Mouse (Mus musculus) intestine, embryonic 14.5 days (tissue): ENCODE results near the gene Ogfod2. TPM values are rescaled to one million over a fixed set of nuclear protein-coding genes. Genes with fewer than 3 reads are reported as not detected.

Source experiments
- ATAC-seq: fragments of 200-750 bp; cut with Nextera tagmentation; replicated peaks from 2 replicates; pipeline ENCODE4 v1.8.0; 2017; ENCODE audit warnings: low read depth, moderate number of reproducible peaks, moderate TSS enrichment, moderate library complexity; ENCODE audit not compliant: low FRiP score, low TSS enrichment
- DNase-seq: peaks from one replicate; pipeline ENCODE4 v3.0.0-alpha.2; 2018; ENCODE audit warnings: low spot score
- H3K27ac ChIP-seq: fragments of 300-500 bp; sonication (generic); 2 replicates; pipeline ENCODE4 v1.5.1; 2014; ENCODE audit warnings: low read depth, mild to moderate bottlenecking, control low read depth
- H3K27me3 ChIP-seq: fragments of 300-500 bp; sonication (generic); replicated peaks from 2 replicates; pipeline ENCODE4 v1.6.1; 2014; ENCODE audit warnings: low read length, control low read depth; ENCODE audit not compliant: control insufficient read depth, insufficient read depth
- H3K36me3 ChIP-seq: fragments of 300-500 bp; sonication (generic); 2 replicates; pipeline ENCODE4 v1.6.1; 2014; ENCODE audit warnings: low read length, control low read depth; ENCODE audit not compliant: control insufficient read depth, insufficient read depth
- H3K4me1 ChIP-seq: fragments of 300-500 bp; sonication (generic); replicated peaks from 2 replicates; pipeline ENCODE4 v1.6.1; 2014; ENCODE audit warnings: low read length, control low read depth, mixed read lengths; ENCODE audit not compliant: control insufficient read depth, insufficient read depth
- H3K4me2 ChIP-seq: fragments of 300-500 bp; sonication (generic); 2 replicates; pipeline ENCODE4 v1.6.1; 2014; ENCODE audit warnings: low read length
- H3K4me3 ChIP-seq: fragments of 300-500 bp; sonication (generic); 2 replicates; pipeline ENCODE4 v1.5.1; 2014; ENCODE audit warnings: low read depth, low read length, control low read depth, mixed read lengths
- H3K9ac ChIP-seq: fragments of 300-500 bp; sonication (generic); 2 replicates; pipeline ENCODE4 v1.6.1; 2014; ENCODE audit warnings: mild to moderate bottlenecking, low read length
- H3K9me3 ChIP-seq: fragments of 300-500 bp; sonication (generic); 2 replicates; pipeline ENCODE4 v1.6.1; 2016; ENCODE audit warnings: low read length, control low read depth; ENCODE audit not compliant: control insufficient read depth
- WGBS: fragments of 180-500 bp; shearing (Covaris S2); extraction: QIAGEN DNeasy Blood & Tissue Kit; methylation state at CpG from one replicate; pipeline ENCODE4 v1.1.7; 2014; 5-methylcytosine and 5-hydroxymethylcytosine counted together
- polyA plus RNA-seq: library from polyadenylated mRNA; unstranded; fragments of >200 nt; fragmentation: Nextera tagmentation; extraction: Ambion mirVana; gene quantifications from 2 replicates; pipeline ENCODE4 v1.2.1, GENCODE M21; 2014

Ogfod2 gene
- polyA plus RNA-seq, 1 experiment from 2014 or later = 18.0 TPM

DNA sequence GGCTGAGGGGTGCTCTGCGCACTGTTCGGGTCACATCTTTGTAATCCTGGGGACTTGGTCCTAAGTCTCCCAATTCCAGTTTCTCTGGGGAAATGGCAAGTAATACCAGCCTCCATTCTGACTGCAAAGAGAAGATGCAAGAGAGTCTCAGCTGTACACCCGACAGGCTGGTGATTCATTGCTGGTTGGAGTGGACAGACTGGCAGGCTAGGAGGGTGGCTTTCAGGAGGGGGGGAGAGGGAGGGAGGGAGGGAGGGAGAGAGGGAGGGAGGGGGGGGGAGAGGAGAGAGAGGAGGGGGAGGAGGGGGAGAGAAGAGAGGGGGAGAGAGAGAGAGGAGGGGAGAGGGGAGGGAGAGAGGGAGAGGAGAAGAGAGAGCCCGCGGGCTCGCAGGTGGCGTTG is 3.4 kb downstream of the Ogfod2 start:
- H3K4me1 ChIP-seq = peaks cover 21% of the 10 kb centered on the region
- peak overlapping the region; percentile 93 for H3K9ac ChIP-seq
- H3K27ac ChIP-seq = no peak overlapping the region
- DNase-seq (no peak), ATAC-seq (no peak)
- H3K4me2 ChIP-seq = peak overlapping the region; percentile 98
- no peaks in the 10 kb centered on the region for H3K27me3 ChIP-seq
- H3K36me3 ChIP-seq = peaks cover 44% of the 10 kb centered on the region
- 23% methylated on average over 7 of the region's 7 CpGs for WGBS
- peak overlapping the region; percentile 98 for H3K4me3 ChIP-seq
- no peaks in the 10 kb centered on the region for H3K9me3 ChIP-seq

- no peaks in the 10 kb centered on the region for H3K9me3 ChIP-seq
- H3K4me3 ChIP-seq = peak within 1 kb of the TSS; percentile 98
- H3K4me1 ChIP-seq = peaks cover 19% of the 10 kb centered on the region
- 1% methylated on average over 64 of the region's 64 CpGs for WGBS
- peak within 1 kb of the TSS; percentile 93 for H3K9ac ChIP-seq
- ATAC-seq (no peak), DNase-seq (peak; percentile 93)
- peak within 1 kb of the TSS; percentile 67 for H3K27ac ChIP-seq
- H3K36me3 ChIP-seq = peaks cover 50% of the 10 kb centered on the region
- peak within 1 kb of the TSS; percentile 98 for H3K4me2 ChIP-seq
- H3K27me3 ChIP-seq = no peaks in the 10 kb centered on the region
These were observed 4.1 kb downstream of the Ogfod2 start, which contains the start of gene Arl6ip4 for GRCm38 (mm10) chr5:124115990-124116845. Gene Arl6ip4, plus strand, starts transcription at chr5:124116089.

DNA sequence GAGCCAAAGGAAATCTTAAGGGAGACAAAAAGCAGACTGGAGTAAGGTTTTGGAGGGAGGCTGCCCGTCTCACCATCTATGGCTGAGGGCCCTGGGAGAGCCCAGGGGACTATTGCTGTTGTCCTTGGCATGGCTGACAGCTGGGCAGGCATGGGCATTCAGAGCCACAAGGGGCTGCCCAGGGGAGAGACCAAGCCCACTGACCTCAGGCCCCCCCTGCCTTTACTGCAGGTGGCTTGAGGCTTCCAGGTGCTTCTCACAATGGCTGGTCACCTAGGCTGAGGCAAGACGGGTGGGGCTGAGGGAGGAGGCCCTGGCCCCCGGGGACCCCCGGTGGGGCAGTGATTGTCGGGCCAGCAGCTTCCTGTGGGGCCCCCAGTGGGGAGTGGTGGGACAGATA is 7.1 kb downstream of the Ogfod2 start:
- no peak for ATAC-seq
- WGBS = 64% methylated on average over 5 of the region's 5 CpGs
- H3K27ac ChIP-seq = no peak overlapping the region
- no peaks in the 10 kb centered on the region for H3K27me3 ChIP-seq
- H3K4me1 ChIP-seq = peaks cover 9% of the 10 kb centered on the region
- peaks cover 64% of the 10 kb centered on the region for H3K36me3 ChIP-seq
- H3K9me3 ChIP-seq = no peaks in the 10 kb centered on the region
- no peak overlapping the region for H3K4me2 ChIP-seq
- no peak for DNase-seq
- no peak overlapping the region for H3K9ac ChIP-seq
- H3K4me3 ChIP-seq = no peak overlapping the region

DNA sequence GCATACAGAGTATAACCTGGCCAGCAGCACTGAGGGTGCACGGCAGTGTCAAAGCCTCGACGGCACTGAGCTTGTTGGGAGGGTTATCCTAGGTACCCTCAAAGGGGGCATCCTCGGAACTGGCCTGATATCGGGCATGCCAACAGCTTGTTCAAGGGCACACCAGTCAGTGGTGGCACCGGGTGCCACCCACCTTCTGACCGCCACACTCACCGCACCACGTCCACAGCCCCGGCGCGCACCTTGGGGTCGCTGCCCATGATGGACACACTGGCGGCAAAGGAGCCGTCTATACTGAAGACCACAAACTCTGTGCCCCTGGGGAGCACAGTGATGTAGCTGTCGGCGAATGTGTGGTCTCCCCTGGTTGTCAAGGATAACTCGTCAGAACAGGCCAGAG is 10.3 kb downstream of the Ogfod2 start:
- no peak for ATAC-seq
- no peak for DNase-seq
- Histone ChIP-seq H3K36me3 (peaks cover 55% of the 10 kb centered on the region), H3K27me3 (no peaks in the 10 kb centered on the region), H3K4me3 (no peak overlapping the region), H3K27ac (no peak overlapping the region), H3K4me2 (no peak overlapping the region), H3K9ac (no peak overlapping the region), H3K9me3 (no peaks in the 10 kb centered on the region), H3K4me1 (no peaks in the 10 kb centered on the region; the same call in 1 of the 2 replicates)
- WGBS = 86% methylated on average over 18 of the region's 18 CpGs

DNA sequence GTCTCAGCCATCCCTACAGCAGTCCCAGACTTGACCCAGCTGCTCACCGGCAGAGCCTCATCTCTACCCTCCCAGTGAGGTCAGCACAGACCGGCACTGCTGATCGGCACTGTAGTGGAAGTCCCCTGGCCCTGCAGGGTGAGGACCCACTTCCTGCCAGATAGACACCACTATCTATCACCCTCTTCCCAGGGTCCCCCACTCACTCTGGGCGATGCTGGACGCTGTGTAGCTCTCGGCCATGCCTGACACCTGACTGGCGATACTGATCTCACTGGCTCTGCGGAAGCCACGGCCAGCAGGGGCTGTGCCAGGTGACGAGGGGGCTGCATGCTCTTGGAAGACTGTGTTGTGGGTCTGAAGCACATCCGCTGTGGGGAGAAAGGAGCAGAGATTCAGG is 13.0 kb downstream of the Ogfod2 start:
- Histone ChIP-seq H3K36me3 (peaks cover 50% of the 10 kb centered on the region), H3K27ac (no peak overlapping the region), H3K9me3 (no peaks in the 10 kb centered on the region), H3K9ac (no peak overlapping the region), H3K27me3 (no peaks in the 10 kb centered on the region), H3K4me2 (no peak overlapping the region), H3K4me3 (no peak overlapping the region), H3K4me1 (no peaks in the 10 kb centered on the region)
- 90% methylated on average over 11 of the region's 11 CpGs for WGBS
- no peak for ATAC-seq
- DNase-seq = no peak

DNA sequence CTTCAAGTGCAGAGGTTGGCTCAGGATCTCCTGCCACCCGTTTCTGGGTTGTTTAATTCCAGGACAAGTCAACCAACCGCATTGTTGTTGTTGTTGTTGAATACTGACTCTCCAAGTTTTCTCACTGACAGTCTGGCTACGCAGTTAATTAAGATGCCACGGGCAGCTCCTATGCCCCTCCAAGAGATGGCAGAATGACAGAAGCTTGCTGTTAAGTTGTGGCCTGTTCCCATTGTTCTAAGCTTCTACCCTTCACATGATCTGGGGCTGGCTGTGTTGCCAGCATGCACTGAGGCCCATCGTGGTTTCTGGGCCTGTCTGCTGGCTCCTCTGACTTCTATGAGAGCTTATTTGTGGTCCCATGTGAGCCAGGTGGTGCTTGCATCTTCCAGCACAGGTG is 22.2 kb downstream of the Ogfod2 start:
- peaks cover 18% of the 10 kb centered on the region; the same call in 1 of the 2 replicates for H3K36me3 ChIP-seq
- H3K4me1 ChIP-seq = no peaks in the 10 kb centered on the region
- ATAC-seq (no peak), DNase-seq (no peak)
- H3K27ac ChIP-seq = no peak overlapping the region
- H3K4me3 ChIP-seq = no peak overlapping the region
- 86% methylated on average over 5 of the region's 5 CpGs for WGBS
- H3K9me3 ChIP-seq = no peaks in the 10 kb centered on the region
- H3K4me2 ChIP-seq = no peak overlapping the region
- H3K27me3 ChIP-seq = no peaks in the 10 kb centered on the region
- no peak overlapping the region for H3K9ac ChIP-seq

- H3K9ac ChIP-seq = no peak overlapping the region
- no peaks in the 10 kb centered on the region for H3K27me3 ChIP-seq
- H3K4me2 ChIP-seq = no peak overlapping the region
- no peak overlapping the region for H3K27ac ChIP-seq
- no peak for DNase-seq
- no peaks in the 10 kb centered on the region for H3K4me1 ChIP-seq
- peaks cover 20% of the 10 kb centered on the region for H3K36me3 ChIP-seq
- ATAC-seq = no peak
- WGBS = 67% methylated on average over 7 of the region's 7 CpGs
- no peak overlapping the region for H3K4me3 ChIP-seq
- H3K9me3 ChIP-seq = no peaks in the 10 kb centered on the region
These were observed 26.0 kb downstream of the Ogfod2 start for GRCm38 (mm10) chr5:124138066-124138465.

GRCm38 (mm10) chr5:124149028-124149427 is 36.9 kb downstream of the Ogfod2 start:
- Histone ChIP-seq H3K9me3 (no peaks in the 10 kb centered on the region), H3K9ac (no peak overlapping the region), H3K4me3 (no peak overlapping the region), H3K27ac (no peak overlapping the region), H3K4me2 (no peak overlapping the region), H3K4me1 (no peaks in the 10 kb centered on the region), H3K36me3 (no peaks in the 10 kb centered on the region), H3K27me3 (no peaks in the 10 kb centered on the region)
- DNase-seq (no peak), ATAC-seq (no peak)
- WGBS = 66% methylated on average over 5 of the region's 5 CpGs

DNA sequence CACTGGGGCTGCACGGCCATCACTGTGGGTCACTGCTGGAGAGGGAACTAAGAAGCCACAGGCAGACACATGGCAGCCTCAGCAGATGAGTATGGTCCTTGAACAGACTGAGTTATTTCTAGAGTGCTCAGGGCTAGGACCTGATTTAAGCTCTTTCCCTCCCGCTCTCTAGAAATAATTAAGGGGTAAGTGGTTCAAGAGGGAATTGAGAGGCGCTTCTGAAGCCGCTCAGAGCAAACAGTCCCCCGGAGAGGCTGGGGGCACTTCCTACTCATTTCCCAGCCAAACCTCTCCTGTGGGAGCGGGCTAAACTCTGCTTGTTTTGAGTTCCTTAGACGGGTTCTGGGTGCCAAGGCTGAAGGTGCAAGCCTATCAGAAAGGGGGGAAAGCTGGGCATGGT is 38.8 kb downstream of the Ogfod2 start:
- Histone ChIP-seq H3K9me3 (no peaks in the 10 kb centered on the region), H3K4me2 (no peak overlapping the region), H3K36me3 (no peaks in the 10 kb centered on the region), H3K4me3 (no peak overlapping the region), H3K27me3 (no peaks in the 10 kb centered on the region), H3K4me1 (no peaks in the 10 kb centered on the region), H3K27ac (no peak overlapping the region), H3K9ac (no peak overlapping the region)
- ATAC-seq = no peak
- WGBS = 83% methylated on average over 7 of the region's 7 CpGs
- DNase-seq = no peak
